ENCODE assay signal across 13 mouse cellular contexts in genomic region chr2:35746638-35747037, GRCm38 (mm10).
A peak's percentile ranks its signal among the peaks of the same experiment; 100 is the strongest.
DNase-seq lines count a peak whose midpoint lies in the region; ATAC-seq and TF ChIP-seq lines count a peak whose summit lies in the region.
"Had no signal": no experiment of that assay in that cellular context is flagged by ENCODE, and none has a peak within 500 bp of the region (broad histone marks: within the 10 kb centered on the region; RNA-seq: fewer than 3 reads in every experiment).

No protein-coding gene starts in this region.

- H3K9ac ChIP-seq in midbrain, embryonic 13.5 days (replicated peaks), result no peak overlapping the region
- no peak overlapping the region for H3K9ac ChIP-seq in midbrain, embryonic 16.5 days (ENCODE audit: low read depth, low read length)
- H3K9ac ChIP-seq in forebrain, embryonic 12.5 days, result no peak overlapping the region
- H3K9ac ChIP-seq in limb, embryonic 14.5 days (ENCODE audit: low read depth, low read length, severe bottlenecking), result no peak overlapping the region
- H3K9ac ChIP-seq: embryonic facial prominence, embryonic 12.5 days; heart, embryonic 12.5 days; liver, postnatal 0 days had no signal

- H3K27me3 ChIP-seq in midbrain, embryonic 13.5 days, result no peaks in the 10 kb centered on the region
- H3K27me3 ChIP-seq in midbrain, embryonic 16.5 days (ENCODE audit: control insufficient read depth, insufficient read depth, low read depth, low read length), result no peaks in the 10 kb centered on the region
- no peaks in the 10 kb centered on the region for H3K27me3 ChIP-seq in cerebellum, adult 2 months (ENCODE audit: control insufficient read depth, insufficient read depth, low read length)
- H3K27me3 ChIP-seq in forebrain, embryonic 12.5 days, result 0 out of 2 replicates have a peak, but pooled peaks cover 7% of the 10 kb centered on the region
- H3K27me3 ChIP-seq in limb, embryonic 14.5 days (ENCODE audit: control insufficient read depth, insufficient read depth, low read length), result no peaks in the 10 kb centered on the region
- no peaks in the 10 kb centered on the region for H3K27me3 ChIP-seq in kidney, adult 2 months (replicated peaks; ENCODE audit: control insufficient read depth, insufficient read depth, low read length)
- H3K27me3 ChIP-seq: embryonic facial prominence, embryonic 12.5 days had no signal

- peak overlapping the region; percentile 39; the same call in 1 of the 2 replicates for H3K27ac ChIP-seq in midbrain, embryonic 13.5 days
- H3K27ac ChIP-seq in midbrain, embryonic 16.5 days (ENCODE audit: low read length), result no peak overlapping the region
- peak overlapping the region; percentile 95 for H3K27ac ChIP-seq in cerebellum, adult 2 months (ENCODE audit: insufficient read depth, low read length)
- peak overlapping the region; percentile 75 for H3K27ac ChIP-seq in forebrain, embryonic 12.5 days
- H3K27ac ChIP-seq in limb, embryonic 14.5 days (replicated peaks; ENCODE audit: low read depth, low read length), result no peak overlapping the region
- H3K27ac ChIP-seq in kidney, adult 2 months (ENCODE audit: insufficient read depth, low read depth, low read length), result no peak overlapping the region
- H3K27ac ChIP-seq: embryonic facial prominence, embryonic 12.5 days; gastrocnemius, adult 2 months had no signal

- no peak overlapping the region for H3K4me3 ChIP-seq in midbrain, embryonic 13.5 days (replicated peaks)
- H3K4me3 ChIP-seq in midbrain, embryonic 16.5 days (ENCODE audit: low read depth, low read length), result no peak overlapping the region
- H3K4me3 ChIP-seq in cerebellum, adult 2 months (replicated peaks; ENCODE audit: insufficient read depth, low read depth, low read length), result no peak overlapping the region
- H3K4me3 ChIP-seq in forebrain, embryonic 12.5 days (replicated peaks), result no peak overlapping the region
- no peak overlapping the region for H3K4me3 ChIP-seq in limb, embryonic 14.5 days (replicated peaks; ENCODE audit: low read length)
- no peak overlapping the region for H3K4me3 ChIP-seq in kidney, adult 2 months (ENCODE audit: insufficient read depth, low read depth, low read length)
- H3K4me3 ChIP-seq: embryonic facial prominence, embryonic 12.5 days; gastrocnemius, adult 2 months; heart, embryonic 12.5 days had no signal

- 39% methylated on average over 6 of the region's 7 CpGs for WGBS in midbrain, embryonic 13.5 days
- WGBS in midbrain, embryonic 16.5 days, result 45% methylated on average over 3 of the region's 7 CpGs
- 6% methylated on average over 5 of the region's 7 CpGs for WGBS in cerebellum, adult 2 months
- WGBS in forebrain, embryonic 12.5 days, result 47% methylated on average over 5 of the region's 7 CpGs
- WGBS in limb, embryonic 14.5 days, result 15% methylated on average over 5 of the region's 7 CpGs
- 55% methylated on average over 5 of the region's 7 CpGs for WGBS in kidney, adult 2 months

- no peaks in the 10 kb centered on the region for H3K36me3 ChIP-seq in midbrain, embryonic 13.5 days
- H3K36me3 ChIP-seq in midbrain, embryonic 16.5 days (ENCODE audit: control insufficient read depth, insufficient read depth, low read length), result no peaks in the 10 kb centered on the region
- no peaks in the 10 kb centered on the region for H3K36me3 ChIP-seq in forebrain, embryonic 12.5 days (replicated peaks)
- H3K36me3 ChIP-seq in limb, embryonic 14.5 days (ENCODE audit: control insufficient read depth, insufficient read depth, low read length), result no peaks in the 10 kb centered on the region
- no peaks in the 10 kb centered on the region for H3K36me3 ChIP-seq in kidney, adult 2 months (ENCODE audit: control insufficient read depth, insufficient read depth, low read length)
- H3K36me3 ChIP-seq: embryonic facial prominence, embryonic 12.5 days; heart, embryonic 12.5 days had no signal

- peaks cover 19% of the 10 kb centered on the region for H3K4me1 ChIP-seq in midbrain, embryonic 13.5 days (replicated peaks)
- H3K4me1 ChIP-seq in midbrain, embryonic 16.5 days (ENCODE audit: control insufficient read depth, insufficient read depth, low read length), result peaks cover 7% of the 10 kb centered on the region
- peaks cover 75% of the 10 kb centered on the region for H3K4me1 ChIP-seq in cerebellum, adult 2 months (ENCODE audit: control insufficient read depth, insufficient read depth, low read length)
- H3K4me1 ChIP-seq in forebrain, embryonic 12.5 days, result peaks cover 28% of the 10 kb centered on the region
- peaks cover 38% of the 10 kb centered on the region for H3K4me1 ChIP-seq in limb, embryonic 14.5 days (ENCODE audit: control insufficient read depth, insufficient read depth, low read length)
- no peaks in the 10 kb centered on the region for H3K4me1 ChIP-seq in kidney, adult 2 months (ENCODE audit: control insufficient read depth, insufficient read depth, low read length)

- H3K4me2 ChIP-seq in midbrain, embryonic 13.5 days (replicated peaks), result no peak overlapping the region
- H3K4me2 ChIP-seq in midbrain, embryonic 16.5 days (ENCODE audit: low read length), result no peak overlapping the region
- no peak overlapping the region for H3K4me2 ChIP-seq in forebrain, embryonic 12.5 days
- H3K4me2 ChIP-seq in limb, embryonic 14.5 days (replicated peaks; ENCODE audit: low read depth, low read length, severe bottlenecking), result no peak overlapping the region
- H3K4me2 ChIP-seq: embryonic facial prominence, embryonic 12.5 days; heart, embryonic 12.5 days had no signal

- TF ChIP-seq POLR2A in cerebellum, adult 2 months (IDR thresholded peaks at IDR 0.05; ENCODE audit: borderline replicate concordance, insufficient read depth, low read length), result 0 out of 2 replicates have a peak, but pooled peaks have one; percentile 4
- TF ChIP-seq POLR2A in limb, embryonic 14.5 days (IDR thresholded peaks at IDR 0.05; ENCODE audit: borderline replicate concordance, extremely low read depth, insufficient read depth, insufficient read length), result no peak
- no peak for TF ChIP-seq POLR2A in kidney, adult 2 months (IDR thresholded peaks at IDR 0.05; ENCODE audit: low read depth, low read length)

- no peak for TF ChIP-seq CTCF in cerebellum, adult 2 months (IDR thresholded peaks at IDR 0.05; ENCODE audit: borderline replicate concordance, insufficient read depth, low read depth, low read length)
- TF ChIP-seq CTCF in kidney, adult 2 months (conservative IDR thresholded peaks at IDR 0.05; ENCODE audit: insufficient read depth, insufficient read length, low read depth, low read length), result no peak

- intact Hi-C loops in heart, postnatal 25 days (cut with DNase I), result no loop called here

- ATAC-seq in midbrain, embryonic 13.5 days, result no peak
- no peak for ATAC-seq in midbrain, embryonic 16.5 days
- 0 out of 2 replicates have a peak, but pooled peaks have one; percentile 48 for ATAC-seq in forebrain, embryonic 12.5 days (ENCODE audit: low FRiP score)
- ATAC-seq in limb, embryonic 14.5 days (ENCODE audit: low FRiP score, low read depth), result 0 out of 2 replicates have a peak, but pooled peaks have one; percentile 10
- no peak for ATAC-seq in inflammation-experienced regulatory T-cells, adult 6 months
- ATAC-seq: liver, postnatal 0 days had no signal

- no peaks in the 10 kb centered on the region for H3K9me3 ChIP-seq in midbrain, embryonic 13.5 days
- H3K9me3 ChIP-seq in midbrain, embryonic 16.5 days (replicated peaks; ENCODE audit: control insufficient read depth, low read length, poor library complexity, severe bottlenecking), result no peaks in the 10 kb centered on the region
- H3K9me3 ChIP-seq in forebrain, embryonic 12.5 days, result no peaks in the 10 kb centered on the region
- H3K9me3 ChIP-seq in limb, embryonic 14.5 days (ENCODE audit: control insufficient read depth, low read length), result no peaks in the 10 kb centered on the region
- H3K9me3 ChIP-seq: embryonic facial prominence, embryonic 12.5 days; heart, embryonic 12.5 days had no signal

- DNase-seq in cerebellum, adult 2 months, result peak; percentile 77 to 83
- DNase-seq in limb, embryonic 14.5 days (ENCODE audit: low spot score), result no peak
- DNase-seq in heart, postnatal 25 days (ENCODE audit: low spot score), result no peak
- no peak for DNase-seq in kidney, adult 2 months
- DNase-seq: gastrocnemius, adult 2 months; layer of hippocampus, postnatal 36 days; liver, postnatal 0 days had no signal

Comparison
In these comparisons a context has a peak if more than half of its experiments do, and no peak if none do; other contexts are left out.
1. H3K27ac ChIP-seq: peak in midbrain, embryonic 13.5 days (single experiment), cerebellum, adult 2 months (single experiment) and forebrain, embryonic 12.5 days (single experiment); none in midbrain, embryonic 16.5 days (single experiment), limb, embryonic 14.5 days (single experiment) and kidney, adult 2 months (single experiment).
2. ATAC-seq: peak in forebrain, embryonic 12.5 days (single experiment) and limb, embryonic 14.5 days (single experiment); none in midbrain, embryonic 13.5 days (single experiment), midbrain, embryonic 16.5 days (single experiment) and inflammation-experienced regulatory T-cells, adult 6 months (single experiment).
3. DNase-seq: peak in cerebellum, adult 2 months (2 of 2); none in limb, embryonic 14.5 days (single experiment), heart, postnatal 25 days (single experiment) and kidney, adult 2 months (single experiment).